Mouse (Mus musculus): ENCODE data around the gene Eaf2.

- no peak for TF ChIP-seq CTCF (IDR thresholded peaks at IDR 0.05; ENCODE audit: low read depth, low read length)
- no peak for TF ChIP-seq TAL1 (conservative IDR thresholded peaks at IDR 0.05; ENCODE audit: low read depth, low read length)
- TF ChIP-seq GATA1 (IDR thresholded peaks at IDR 0.05; ENCODE audit: borderline replicate concordance, low read length): no peak
Measured at GRCm38 (mm10) chr16:36828820-36829219, 46.0 kb downstream of the Eaf2 start.
